Mouse (Mus musculus): ENCODE results near the gene Atg16l2.

Atg16l2 gene

DNA sequence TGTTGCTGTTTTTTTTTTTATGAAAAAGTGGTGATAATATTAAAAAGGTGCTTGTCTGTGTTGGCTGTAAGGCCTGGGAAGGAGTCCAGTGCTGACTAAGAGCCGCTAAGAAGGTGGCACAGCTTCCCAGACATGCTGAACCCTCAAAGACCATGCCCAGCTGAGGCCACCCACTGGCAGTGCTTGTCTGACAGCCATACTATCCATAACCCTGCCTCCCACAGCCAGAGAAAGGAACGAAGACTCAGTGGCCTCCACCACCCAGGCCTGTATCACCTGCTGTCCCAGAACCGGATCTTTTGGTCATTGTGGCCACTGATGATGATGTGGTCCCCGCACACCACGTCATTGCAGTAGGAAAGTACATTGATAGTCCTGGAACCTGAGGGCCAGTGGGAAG is 10.8 kb downstream of the Atg16l2 start:
- DNase-seq = no peak

DNA sequence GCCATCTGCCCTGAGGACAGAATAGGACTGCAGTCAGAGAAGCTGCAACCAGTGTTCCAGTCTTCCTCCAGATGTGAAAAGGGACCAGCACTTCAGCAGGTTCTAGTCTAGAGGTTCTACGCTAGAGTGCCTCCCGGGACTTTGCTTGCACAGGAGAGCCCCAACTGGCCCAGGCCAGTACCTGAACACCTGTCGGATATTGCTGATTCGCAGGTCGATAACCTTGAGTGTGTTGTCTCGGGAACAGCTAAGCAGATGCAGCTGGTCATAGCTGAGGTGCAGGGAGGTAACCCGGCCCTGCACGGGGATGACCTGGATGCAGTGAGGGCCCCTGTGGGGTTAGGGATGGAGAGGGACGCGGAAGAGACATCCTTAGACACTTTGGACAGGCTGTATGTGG is 11.7 kb downstream of the Atg16l2 start:
- no peak for DNase-seq

DNA sequence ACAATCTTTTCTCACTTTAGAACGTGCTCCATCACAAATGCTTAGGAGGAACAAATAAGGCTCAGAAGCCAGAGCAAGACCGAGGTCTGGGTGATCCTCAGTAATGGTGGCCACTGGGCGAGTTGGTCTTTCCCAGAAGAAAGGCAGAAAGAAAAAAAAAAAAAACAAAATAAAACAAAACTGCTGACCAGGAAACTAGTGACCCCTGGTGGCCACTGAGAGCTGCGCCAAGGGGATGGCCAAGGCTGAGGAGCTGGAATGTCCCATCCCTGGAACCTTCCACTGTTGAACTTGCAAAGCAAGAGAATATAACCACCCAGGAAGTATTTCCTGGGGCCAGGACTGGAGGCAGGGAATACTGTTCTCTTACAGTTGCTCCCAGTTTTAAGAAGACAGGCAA is 13.6 kb downstream of the Atg16l2 start:
- peak; percentile 61 for DNase-seq

DNA sequence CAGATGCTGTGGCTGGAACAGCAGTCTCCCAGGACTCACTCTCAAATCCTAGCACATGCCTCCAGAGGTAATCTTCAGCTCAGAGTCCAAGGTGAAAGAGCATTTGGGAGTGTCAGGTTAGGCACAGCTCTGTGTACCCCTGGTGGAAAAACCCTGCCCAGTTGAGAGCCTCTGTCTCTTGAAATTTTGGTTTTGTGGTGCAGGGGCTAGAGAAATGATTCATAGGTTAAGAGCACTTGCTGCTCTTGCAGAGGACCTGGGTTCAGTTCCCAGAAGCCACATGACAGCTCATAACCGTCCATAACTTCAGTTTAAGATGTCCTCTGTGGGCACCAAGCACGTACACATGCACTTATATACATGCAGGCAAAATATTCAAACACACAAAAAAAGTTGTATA is 14.2 kb downstream of the Atg16l2 start:
- no peak for DNase-seq

DNA sequence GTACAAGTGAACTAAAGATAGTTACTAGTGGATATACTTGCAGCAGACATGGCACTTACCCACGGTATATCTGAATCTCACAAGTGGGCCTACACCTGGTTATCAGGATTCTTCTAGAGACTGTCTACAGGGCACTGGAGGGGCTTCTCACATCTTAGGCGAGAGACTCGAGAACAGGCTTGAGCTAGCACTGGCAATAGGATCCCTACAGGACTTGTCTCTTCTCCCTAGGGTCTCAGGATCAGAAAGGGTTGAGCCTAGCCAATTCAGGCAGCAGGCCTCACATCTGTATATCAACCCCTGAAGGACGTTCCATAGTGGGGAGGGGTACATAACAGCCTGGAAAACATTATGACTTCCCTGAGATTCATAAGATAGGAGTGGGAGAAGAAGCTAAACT is 15.2 kb downstream of the Atg16l2 start:
- no peak for DNase-seq

DNA sequence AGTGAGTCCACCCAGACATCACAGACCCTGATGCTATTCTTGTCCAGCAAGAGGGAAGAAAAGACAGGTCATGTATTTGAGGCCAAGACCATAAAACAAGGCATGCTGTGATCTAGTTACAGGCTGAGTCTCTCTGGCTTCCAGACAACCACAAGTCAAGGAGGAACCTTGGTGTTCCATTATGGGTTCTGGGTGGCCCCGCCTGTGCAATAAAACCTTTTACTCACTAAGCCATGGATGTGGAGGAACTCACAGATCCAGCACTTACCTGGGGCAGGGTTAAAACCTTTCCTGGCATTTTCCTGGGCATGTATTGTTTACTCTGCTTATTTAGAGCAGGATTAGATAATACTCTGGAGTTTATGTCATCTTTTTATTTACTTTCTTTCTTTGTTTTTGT is 17.5 kb downstream of the Atg16l2 start:
- no peak for DNase-seq

DNA sequence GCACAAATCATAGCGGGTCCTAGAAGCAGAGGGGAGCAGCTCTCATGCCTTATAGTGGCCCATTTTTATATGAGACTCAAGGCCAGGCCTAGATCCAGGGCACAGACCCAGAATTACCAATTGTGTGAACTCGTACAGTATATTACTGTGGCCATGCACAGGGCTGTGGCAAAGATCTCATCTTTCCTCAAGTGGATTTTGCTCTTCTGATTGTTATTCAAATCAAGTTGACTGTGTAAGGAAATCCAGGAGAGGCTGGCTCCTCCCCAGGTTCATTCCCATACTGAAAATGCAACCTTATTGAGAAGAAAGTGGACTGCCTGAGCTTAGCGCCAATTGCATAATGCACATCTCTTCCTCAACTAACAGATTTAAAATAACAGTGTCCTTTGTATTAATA is 19.3 kb downstream of the Atg16l2 start:
- no peak for DNase-seq

DNA sequence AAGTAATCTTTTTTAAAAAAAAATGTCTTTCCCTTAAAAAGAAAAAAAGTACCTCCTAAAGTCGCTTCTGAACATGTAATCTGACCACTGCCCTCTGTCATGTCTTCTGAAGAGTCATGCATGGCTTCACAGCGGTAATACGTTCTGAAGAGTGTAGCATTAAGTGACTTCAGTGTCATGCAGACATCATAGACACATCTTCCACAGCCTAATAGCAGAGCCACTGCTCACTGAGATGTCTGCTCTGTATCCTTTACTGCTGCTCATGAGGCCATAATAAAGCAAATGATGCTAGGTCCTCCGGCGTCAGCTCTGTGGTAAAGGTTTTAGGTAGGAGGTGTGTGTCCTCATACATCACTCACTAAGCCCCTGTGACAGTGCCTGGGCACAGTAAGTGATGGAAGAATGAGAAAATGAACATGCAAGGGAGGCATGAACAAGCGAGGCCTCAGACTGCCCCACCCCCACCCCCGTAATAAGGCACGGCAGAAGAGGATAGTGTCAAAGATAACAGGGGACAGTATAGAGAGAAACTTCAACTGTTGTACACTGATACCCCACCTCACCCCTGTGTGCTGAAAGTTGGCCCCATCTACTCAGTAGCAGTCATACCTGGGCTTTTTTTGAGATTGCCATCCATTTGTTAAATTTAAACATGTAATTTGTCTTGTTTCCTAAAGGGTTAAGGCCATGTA is 29.4 kb downstream of the Atg16l2 start:
- DNase-seq = no peak

DNA sequence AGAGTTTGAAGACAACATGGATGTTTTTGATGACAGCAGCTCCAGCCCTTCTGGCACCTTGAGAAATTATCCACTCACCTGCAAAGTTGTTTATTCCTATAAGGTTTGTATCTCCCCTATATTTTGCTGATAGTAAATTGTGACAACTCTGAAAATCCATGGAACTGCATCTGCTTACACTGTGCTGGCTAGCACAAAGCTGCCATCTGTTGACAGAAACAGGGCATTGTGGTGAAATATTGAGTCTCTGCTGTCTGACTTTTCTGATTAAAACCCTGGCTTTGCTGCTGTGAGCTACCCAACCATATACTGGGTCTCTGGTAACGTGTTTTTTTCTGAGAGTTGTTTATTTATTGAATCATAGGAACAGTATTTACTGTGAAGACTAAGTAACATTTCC is 30.4 kb downstream of the Atg16l2 start:
- no peak for DNase-seq

DNA sequence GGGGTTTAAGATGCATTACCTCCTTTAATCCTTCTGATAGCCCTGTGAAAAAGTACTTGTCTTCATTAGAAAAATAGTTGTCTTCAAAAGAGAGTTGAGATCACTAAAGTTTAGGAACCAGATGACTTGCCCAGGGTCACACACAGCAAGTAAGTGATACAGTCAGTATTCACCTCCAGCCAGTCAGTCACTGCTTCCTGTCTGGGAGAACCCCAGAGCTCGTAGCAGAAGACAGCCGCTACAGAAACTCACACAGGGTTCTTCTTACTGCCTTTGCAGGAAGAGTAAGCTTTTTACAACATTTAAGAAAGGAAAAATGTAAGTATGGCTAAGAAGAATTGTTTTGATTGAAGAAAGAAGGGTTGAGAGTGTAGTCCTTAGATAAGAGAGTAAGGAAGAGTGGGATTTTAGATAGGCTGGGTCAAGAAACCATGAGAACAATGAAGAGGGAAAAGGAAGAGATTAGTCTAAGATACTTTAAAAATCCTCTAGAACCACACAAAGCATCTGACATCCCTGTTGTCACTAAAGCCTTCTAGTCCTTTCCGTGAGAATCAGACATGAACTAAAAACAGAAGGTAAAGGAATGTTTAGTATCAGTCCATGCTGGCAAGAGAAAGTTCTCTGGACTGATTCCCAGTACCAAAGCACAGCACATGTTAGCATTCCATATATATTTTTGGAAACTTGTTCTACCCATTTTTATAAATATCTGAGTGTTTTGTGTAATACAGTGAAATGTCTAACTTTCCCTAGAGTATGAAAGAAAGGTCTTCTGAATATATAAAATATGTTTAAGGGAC is 34.4 kb downstream of the Atg16l2 start:
- no peak for DNase-seq

DNA sequence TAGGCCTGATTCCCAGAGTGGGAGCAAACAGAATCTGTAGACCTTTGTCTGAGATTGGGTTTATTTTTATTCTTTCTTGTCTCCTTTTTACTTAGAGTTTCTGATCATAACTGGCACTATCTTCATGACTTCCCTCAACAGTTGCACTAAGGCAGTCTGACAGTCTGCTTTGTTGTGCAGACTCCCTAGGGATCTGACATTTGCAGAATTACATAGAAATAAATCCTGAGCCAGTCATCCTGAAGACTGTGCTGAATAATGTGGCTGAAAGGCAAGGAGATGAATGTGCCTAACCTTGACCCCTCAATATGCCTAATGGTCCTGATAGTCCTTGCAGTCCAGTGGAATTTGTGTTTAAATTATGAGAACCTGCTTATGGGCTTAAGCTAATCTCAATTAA is 38.5 kb downstream of the Atg16l2 start:
- no peak for DNase-seq

DNA sequence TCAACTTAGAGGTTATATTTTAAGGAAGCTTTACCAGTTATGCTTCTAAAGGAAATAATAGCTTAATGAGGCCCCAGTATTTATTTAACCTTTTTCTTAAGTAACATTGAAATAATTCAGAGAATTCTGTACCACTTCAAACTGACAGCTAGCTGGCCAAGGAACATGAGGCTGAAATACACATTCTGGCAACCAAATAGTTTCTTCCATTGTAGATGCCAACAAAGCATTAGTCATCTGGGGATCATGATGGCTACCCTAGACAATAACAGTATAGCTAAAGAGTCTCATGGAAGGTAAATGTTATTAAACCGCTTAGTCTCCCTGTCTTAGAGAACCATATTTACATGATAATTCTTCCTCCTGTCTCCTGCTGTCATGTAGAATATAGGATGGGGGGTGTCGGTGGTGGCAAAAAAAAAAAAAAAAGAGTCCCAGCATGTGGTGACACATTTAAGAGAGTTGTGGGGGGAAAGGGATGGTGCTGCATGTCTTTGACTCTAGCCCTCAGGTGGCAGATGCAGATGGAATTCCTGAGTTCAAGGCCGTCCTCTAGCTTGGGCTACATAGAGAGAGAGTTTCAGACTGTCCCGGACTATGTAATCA is 40.0 kb downstream of the Atg16l2 start:
- DNase-seq = no peak

DNA sequence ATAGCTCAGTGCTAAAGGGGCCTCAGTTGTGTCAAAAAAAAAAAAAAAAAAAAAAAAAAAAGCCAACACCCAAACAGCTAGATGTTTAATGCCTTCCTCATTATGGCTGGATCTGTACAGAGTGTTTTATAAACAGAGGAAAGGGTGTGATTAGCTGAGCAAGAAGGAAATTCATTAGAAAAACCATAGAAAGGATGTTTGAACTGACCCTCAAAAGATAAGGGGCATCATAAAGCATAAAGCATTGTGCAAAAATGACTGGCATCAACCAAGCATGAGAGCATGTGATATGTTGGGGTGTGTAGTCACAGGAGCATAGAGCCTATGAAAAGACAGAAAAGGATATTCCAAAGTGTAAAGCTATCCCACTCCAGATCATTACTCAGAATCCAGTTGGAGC is 43.6 kb downstream of the Atg16l2 start:
- no peak for DNase-seq

DNA sequence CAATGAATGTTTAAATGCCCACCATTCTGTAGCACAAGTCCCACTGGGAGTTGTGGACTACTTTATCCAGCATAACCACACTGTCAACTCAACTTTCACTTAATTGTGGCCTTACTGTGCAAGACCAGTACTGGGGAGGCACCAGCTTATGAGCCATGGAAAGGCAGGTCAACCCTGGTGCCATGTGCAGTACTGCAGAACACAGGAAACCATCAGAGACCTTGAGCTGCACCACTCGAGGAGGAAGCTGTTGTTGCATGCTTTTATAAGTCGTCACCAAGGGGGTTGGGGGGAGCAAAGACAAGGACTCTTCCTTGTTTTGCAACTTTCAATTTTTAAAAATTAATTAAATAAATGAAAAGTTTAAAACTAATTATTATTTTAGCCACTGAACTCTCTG is 49.0 kb downstream of the Atg16l2 start:
- DNase-seq = no peak

DNA sequence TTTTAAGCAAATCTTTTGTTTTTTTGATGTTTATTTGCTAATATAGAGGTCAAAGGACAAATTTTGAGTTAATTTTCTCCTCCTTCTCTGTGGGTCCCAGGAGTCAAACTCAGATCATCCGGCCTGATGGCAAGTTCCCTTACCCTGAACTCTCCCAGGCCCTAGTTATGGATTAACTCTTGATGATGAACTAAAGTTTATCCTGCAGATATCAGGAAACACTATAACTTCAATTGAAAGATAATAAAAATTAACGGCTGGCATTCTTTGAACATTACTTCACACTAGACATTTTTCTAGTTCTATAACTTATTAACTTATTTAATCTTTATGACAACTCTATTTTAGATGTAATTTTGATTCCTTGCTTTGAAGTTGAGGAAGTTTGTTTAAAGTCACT is 52.9 kb downstream of the Atg16l2 start:
- DNase-seq = no peak

DNA sequence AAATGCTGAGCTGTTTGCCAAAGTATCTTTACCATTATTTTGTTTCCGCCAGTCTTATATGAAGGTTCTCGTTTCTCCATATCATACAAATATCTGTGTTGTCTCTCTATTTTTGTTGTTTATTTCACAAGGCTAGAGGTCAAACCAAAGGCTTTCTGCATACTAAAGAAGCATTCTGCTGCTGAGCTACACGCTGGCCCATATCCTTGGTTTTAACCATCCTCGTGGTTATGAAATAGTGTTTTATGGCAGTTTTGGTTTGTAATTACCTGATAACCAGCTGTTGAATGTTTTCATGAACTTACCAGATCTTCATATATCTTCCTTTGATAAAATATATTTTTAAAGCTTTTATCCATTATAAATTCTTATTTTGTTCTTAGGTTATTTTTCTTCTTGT is 53.3 kb downstream of the Atg16l2 start:
- DNase-seq = no peak

DNA sequence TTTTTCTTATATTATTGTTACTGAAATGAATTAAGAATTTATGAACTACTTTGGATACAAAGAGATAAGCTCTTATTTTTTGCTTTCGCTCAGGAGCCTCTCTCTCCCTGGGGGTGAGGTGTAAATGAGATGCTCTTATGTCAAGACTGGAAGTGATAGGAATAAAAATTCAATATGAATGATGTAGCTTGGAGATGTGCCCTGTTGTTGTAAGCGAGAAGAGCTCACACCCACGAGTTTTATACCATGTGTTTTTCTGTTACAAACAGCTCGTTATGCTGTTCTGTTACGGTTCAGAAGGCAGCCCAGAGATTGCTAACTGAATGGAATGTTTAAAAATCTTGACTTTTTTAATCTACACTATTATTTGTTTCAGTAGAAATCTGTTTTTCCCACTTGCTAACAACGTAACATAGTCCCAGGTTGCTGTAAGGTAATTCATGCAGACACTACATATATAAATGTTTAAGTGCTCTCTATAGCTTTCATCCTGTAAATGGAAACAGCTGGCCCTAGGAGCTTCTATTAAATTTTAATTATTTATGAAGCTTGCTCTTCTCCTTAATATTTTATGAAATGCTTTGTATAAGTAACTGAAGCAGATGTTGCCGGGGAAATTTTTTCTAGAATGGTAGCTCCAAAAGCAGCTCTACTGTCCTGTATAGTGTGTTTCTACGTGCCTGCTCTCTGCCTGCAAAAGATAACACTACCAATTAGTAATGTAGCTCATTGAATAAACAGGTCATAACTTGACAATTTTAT is 65.2 kb downstream of the Atg16l2 start:
- no peak for DNase-seq

DNA sequence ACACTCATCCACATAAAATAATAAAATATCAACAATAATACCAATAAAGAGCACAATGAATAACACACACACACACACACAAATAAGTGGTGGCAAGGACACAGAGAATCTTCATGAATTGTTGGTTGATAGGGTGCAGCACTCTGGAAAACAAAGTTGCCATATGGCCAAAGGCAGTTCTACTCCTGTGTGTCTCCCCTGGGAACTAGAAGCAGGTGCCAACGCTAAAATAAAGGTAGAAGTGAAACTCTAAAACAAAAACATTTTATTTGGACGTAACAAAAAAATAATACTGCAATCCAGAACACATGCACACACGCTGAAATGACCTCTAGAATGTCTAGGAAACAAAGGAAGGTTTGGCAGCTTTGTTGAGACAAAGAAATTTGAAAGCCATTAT is 69.3 kb downstream of the Atg16l2 start:
- no peak for DNase-seq

DNA sequence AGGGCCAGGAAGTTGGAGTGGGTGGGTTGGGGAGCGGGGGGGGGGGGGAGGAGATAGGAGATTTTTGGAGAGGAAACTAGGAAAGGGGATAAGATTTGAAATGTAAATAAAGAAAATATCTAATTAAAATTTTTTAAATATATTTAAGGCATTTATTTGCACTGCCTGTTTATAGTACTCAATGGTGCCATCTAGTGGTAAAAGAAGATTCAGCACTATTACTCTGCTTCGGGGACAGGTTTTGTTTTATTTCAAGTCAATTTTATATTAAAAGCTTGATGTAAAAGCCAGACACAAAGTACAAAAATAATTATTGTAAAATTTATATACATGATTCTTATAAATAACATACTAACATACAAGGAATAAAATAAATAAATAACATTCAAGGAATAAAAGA is 70.6 kb downstream of the Atg16l2 start:
- DNase-seq = no peak

DNA sequence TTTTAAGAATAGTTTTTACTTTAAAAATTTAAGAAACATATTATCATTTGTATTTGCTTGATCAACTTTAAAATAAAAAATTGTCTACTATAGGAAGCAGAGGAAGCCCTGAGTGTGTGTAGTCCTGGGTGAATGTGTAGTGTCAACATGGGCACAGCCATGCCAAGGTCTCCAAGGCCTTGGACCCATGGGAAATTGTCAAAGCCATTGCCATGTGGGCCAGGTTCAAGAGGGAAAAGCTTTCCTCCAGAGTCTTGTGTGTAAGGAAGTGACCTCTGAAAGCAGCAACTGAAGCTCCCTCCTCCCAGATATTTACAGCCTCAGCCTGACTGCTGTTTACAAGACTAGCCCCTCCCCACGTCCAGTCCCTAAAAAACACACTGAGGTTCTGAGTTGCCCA is 72.7 kb downstream of the Atg16l2 start:
- no peak for DNase-seq

DNA sequence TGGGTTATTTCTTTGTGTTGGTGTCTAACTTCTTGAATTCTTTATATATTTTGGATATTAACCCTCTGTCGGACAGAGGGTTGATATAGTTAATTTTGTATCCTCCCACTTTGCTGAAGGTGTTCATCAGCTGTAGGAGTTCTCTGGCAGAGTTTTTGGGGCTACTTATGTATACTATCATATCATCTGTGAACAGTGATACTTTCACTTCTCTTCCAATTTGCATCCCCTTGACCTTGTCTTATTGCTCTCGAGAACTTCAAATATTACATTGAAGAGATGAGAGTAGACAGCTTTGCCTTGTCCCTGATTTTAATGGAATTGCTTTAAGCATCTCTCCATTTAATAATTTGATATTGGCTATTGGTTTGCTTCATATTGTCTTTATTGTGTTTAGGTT is 78.5 kb downstream of the Atg16l2 start:
- no peak for DNase-seq

DNA sequence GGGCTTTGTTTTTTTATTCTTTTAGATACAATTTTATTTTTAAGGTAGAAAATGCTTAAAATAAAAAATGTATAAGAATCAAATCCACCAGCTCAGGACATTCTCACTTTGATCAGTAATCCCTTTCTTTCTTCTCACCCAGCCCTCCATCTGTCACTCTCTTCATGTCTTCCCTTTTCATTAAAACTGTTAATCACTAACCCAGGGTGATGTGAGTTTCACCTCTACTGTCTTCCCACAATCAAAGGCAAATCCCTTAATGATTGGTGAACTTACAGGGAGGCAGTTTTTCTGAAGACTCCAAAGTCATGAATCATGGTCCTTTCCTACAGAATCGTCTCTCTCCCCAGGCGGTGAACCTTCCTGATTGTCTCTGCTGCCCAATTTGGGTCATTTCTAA is 85.3 kb downstream of the Atg16l2 start:
- no peak for DNase-seq

DNA sequence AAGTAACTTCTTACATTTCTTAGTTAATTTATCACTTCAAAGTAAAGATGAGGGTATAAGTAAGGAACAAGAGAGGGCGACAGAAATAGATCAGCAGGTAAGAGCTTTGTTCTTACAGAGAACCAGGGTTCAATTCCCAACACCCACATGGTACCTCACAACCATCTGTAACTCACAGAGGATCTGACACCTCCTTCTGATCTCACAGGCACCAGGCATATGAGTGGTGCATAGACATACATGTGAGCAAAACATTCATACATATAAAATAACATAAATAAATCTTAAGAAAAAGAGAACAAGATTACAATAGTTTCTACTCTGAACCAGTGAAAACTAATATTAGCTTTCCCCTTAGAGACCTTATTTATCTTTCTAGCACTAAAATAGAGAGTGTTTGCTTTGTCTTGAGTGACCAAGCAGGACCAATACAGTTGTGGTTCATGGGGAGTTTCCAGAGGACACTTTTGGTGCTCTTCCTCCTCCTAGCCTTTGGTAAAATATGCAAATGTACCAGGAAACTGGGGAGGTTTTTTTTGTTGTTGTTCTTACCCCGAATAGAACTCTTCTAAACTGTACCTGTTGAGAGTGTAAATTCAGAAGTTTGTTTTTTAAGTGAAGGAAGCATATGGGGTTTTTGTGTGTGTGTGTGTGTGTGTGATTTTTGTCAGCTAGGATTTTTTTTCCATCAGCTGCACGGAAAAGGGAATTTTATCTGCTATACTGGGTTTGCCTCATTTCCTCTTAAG is 88.4 kb downstream of the Atg16l2 start:
- no peak for DNase-seq

Data from right cerebral cortex, postnatal 4 days (tissue).